Mouse (Mus musculus): ENCODE measurements around the gene Pla2g5.

GRCm38 (mm10) chr4:138754432-138754831 is 108.8 kb downstream of the Pla2g5 start:
- TF ChIP-seq EP300 (IDR thresholded peaks at IDR 0.05; ENCODE audit: low read depth), result no peak
- no peak for TF ChIP-seq CTCF (IDR thresholded peaks at IDR 0.05; ENCODE audit: low read depth)
